Mouse (Mus musculus) testis, postnatal 14 days (tissue): ENCODE results near the gene Gpr62.

Experiments
- DNase-seq: peaks from one replicate; pipeline ENCODE4 v3.0.0; 2021; ENCODE audit warnings: low spot score

Gene Gpr62

DNA sequence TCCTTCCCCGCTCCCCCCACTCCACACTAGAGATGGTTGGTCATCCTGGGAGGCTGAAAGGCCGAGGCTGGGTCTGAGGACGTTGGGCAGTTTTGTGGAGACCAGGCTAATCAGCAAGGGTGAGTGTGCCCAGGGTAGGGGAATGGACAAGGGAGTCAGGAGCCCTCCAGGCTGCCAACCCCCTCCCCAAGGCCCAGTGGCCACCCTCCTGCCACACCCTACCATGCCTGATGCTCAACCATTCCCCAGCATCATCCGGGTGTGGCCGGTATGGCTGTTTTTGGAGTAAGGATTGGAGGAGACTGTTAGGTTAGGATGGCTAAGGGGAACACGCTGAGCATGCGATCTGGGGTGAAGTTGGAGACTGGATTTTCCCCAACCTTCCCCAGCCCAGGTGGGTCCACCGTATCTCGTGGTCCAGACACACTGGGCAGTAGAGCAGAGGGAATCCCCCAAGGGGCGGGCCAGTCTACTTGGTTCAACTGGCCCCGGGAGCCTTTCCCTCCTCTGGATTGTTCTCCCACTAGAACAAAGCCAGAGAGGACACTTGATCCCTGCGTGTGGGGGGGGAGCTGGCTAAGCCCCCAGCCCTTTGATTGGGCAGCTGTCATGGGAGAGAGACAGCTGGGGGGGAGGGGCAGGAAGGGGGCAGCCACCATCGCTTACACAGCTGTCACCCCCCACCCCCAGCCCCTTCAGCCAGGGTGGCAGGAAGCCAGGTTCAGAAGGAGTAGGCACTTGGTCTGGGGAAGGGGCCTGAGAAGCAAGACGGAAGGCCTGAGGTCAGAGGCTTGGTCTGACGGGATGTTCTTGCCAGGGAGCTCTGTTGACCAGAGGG lies 9.2 kb downstream of the Gpr62 start:
- no peak for DNase-seq

DNA sequence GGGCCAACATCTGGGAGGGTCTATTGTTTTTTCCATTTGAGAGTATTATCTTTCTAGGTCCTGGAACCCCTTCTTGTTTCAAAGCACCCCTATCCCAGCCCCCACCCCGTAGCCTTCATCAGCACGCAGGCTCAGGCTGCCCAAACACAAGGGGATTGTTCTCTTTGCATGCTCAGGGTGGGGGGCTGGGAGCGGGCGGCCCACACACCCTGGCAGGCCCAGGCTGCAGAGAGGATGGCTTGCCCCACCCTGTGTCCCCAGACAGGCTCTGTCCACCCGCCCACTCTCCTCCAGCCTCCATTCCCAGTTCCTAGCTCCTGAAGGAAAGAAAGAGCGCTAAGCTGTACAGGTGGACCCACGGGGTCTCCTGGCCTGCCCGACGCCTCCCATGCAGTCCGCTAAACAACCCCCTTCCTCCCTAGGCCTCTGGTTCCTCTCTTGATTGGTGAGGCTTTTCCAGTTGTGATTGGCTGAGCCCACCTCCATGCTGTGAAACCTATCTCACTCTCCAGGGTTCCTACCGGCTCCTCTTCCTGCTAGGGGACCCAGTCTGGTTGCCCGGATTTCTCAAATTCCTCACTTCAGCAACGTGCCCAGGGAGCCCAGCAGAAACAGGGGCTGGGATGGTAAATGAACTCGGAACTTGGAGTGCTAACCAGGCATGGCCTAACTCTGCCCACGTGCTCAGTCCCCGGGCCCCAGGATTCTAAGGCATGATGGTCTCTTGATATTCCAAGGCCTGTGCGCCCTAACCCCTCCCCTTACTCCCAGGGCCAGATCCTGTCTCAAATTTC lies 10.7 kb downstream of the Gpr62 start:
- DNase-seq = no peak

DNA sequence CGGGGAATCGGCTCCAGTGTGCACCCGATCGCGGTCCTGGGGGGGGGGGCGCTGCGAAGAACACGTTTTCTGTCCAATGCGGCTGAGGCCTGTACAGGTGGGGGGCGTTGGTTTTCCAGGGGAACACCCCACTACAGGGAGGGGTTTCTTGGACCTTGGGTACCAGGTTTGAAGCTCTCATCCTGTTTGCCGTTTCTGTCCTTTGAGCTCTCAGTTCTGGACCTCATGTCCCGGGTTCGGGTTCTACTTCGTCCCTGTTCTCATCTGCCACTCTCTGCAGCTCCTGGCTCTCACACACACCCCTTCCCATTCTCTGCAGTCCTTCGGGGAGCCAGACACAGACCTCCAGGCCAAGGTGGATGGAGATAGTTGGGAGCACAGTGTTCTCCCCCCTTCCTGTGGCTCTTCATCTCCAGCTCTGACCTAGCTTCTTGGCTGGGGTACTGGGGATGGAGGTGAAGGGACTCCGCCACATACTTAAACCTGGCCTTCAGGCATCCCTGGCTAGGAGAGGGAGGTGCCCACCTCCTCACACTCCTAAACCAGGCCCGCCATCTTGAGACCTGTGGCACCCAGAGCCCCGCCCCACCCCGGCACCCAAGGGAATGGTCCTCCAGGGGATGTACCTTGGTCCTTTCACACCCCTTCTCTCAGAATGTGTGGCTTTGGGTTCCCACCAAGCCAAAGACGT lies 11.5 kb downstream of the Gpr62 start:
- DNase-seq = no peak

DNA sequence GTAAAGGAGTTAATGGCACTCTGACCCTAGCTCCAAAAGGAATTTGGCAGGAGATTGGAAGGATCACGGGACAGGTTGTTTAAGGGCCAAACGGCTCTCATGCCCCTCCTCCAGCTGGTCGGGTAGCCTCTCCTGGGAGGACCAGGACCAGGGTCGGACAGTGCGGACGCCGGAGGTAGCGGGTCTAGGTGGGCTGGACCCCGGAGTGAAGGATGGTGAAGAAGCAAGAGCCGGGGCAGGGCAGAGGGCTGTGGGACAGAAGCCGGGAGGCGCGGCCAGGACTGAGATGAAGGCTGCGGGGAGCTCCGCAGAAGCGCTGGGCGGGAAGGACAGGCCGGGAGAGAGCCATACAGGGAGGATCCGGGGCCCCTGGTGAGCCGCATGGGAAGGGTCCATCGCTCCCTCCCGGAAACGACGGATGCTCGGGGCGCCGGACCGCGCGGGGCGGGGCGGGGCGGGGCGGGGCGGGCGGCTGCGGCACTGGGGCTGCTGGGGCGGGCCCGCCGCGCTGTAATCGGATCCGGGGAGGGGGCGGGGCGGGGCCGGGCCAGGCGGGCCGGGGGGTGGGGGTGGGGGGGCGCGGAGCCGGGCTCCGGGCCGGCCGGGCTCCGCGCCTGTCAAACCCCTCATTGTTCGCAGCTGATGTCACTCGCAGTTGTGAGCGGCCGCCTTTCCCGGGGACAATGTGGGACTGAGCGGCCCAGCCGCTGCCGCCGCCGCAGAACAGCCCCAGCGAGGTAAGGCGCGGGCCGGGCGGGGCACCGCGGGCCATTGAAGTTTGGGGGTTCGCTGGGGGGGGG lies 12.3 kb downstream of the Gpr62 start, which contains the start of gene Pcbp4:
Pcbp4 (plus strand) TSS at position 21 of the 800 bp plus-strand sequence.
- DNase-seq = peak; percentile 49

DNA sequence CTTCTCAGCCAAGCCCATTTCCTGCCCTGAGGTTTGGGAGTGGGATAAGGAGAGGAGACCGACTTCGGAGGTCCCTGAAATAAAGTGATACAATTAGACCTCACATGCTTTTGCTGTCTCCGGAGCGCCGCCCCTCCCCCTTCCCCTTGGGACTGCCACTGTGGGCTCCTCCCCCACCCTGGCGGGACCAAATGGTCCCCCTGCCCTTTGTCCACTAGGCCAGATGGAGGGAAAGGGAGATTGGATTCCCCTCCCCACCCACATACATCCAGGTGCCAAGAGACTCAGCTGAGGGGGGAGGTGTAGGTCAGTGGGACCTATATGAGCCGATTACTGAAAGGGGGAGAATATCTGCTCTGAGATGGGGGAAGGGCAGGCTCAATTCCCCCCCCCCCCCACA lies 12.9 kb downstream of the Gpr62 start:
- DNase-seq = peak; percentile 52

DNA sequence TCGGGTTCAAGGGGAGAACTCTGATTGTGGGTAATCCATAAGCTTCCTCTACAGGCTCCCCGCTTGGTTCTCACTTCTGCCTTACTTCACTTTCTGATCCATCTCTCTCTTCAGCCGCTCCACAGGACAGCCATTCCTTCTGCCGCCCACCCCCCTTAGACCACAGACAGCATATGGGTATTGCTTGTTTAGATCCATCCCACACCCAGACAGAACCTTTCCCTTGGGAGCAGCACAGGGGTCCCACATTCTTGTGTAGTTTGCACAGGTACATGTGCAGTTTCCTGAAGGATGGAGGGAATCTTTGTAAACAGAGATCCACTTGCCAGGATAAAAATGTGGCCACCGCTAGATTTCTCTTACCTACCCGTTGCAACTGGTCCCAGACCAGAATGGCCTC lies 13.4 kb downstream of the Gpr62 start:
- DNase-seq = no peak

DNA sequence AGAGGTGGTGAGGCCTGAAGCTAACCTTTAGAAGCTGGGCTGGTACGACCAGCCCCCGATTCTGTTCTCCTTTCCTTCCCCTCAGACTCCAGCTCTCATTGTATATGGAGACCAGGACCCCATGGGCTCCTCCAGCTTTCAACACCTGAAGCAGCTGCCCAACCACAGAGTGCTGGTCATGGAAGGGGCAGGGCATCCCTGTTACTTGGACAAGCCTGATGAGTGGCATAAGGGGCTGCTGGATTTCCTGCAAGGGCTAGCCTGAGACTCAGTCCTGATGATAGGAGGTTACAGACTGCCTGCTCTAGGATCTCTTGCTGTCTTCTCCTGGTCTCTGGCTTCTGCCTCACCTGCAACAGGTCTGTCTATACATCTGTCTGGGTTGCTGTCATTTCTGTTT lies 13.8 kb downstream of the Gpr62 start:
- no peak for DNase-seq

DNA sequence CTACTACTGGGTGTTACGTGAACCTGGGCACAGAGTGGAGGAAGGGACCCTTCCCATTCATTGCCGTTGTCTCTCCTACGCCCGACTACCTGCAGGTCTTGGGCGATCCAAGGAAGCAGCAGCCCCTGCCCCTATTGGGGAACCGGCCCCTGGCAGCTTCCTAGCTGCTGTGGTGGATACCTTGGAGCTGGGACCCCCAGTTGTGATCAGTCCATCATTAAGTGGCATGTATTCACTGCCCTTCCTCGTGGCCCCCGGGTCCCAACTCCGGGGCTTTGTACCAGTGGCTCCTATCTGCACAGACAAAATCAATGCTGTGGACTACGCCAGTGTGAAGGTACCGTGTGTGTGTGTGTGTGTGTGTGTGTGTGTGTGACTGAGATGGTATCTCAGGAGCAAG lies 14.4 kb downstream of the Gpr62 start:
- no peak for DNase-seq

DNA sequence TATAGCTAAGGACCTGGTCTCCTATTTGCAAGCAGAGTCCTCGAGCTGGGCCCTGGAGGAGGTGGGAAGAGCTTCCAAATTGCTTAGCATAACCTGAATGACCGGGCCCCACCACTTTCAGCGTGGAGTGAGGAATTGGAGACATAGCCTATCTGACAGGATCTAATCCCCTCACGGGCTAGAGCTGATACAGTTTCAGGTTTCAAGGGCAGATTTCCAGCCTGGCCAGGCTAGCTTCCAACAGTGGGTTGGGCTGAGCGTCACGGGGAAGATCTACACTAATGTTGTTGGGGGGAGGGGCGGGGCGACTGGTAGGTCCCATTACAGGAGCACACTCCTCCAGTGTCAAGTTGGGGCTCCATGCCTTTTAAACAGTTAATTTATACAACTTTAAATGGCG lies 15.1 kb downstream of the Gpr62 start:
- DNase-seq = no peak

DNA sequence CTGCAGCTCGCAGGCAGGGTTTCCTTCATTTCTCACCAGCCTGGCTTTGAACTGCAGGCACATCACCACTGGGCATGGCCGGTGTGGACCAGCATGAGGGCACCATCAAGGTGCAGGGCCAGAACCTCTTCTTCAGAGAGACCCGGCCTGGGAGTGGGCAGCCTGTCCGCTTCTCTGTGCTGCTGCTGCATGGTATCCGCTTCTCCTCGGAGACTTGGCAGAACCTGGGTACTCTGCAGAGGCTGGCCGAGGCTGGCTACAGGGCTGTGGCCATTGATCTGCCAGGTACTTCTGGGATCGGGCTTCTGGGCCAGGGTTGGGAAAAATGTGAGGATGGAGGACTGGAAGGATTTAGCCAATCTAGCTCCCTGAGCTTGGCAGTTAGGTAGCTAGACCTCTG lies 15.8 kb downstream of the Gpr62 start:
- DNase-seq = no peak

DNA sequence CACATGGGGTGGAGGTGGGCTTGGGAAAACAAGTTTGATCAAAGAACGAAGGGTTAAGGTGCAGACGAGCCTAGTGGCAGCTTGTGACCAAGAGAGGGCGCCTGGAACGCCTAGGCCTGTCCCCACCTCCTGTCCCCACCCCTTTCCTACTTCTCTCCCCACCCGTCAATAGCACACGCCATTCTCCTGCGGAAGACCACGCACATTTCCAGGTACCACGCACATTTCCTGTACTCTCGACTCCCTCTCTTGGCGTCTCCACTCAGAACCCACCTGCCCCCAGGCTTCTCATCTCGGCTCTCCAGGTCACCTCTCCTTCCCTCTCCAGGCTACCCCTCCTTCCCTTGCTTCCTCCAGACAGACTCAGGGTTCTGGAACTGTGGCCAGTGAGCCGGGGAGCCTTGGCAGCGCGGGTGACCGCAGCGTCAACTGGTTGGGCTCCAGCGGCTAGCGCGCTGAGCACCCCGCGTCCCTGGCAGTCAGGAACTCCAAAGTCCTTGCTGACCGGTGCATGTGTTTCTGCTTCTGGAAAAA lies 17.2 kb downstream of the Gpr62 start:
- peak; percentile 59 for DNase-seq

DNA sequence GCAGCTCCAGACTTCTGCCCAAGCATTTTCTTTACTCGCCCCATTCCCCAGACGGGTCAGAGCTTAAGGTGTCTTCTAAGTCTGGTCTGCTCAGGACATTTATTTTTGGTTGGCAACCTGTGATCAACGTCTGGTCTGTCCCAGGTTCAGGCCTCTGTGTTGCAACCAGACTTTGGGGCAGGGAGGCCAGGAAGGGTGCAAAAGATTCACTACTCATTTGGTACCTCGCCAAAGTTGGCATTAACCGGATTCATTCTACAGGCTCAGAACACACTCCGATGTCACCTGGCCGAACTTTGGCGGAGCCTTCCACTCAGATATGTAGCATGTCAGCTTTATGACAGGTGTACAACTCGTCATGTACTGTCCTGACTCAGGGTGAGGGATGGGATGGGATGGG lies 17.8 kb downstream of the Gpr62 start:
- no peak for DNase-seq

DNA sequence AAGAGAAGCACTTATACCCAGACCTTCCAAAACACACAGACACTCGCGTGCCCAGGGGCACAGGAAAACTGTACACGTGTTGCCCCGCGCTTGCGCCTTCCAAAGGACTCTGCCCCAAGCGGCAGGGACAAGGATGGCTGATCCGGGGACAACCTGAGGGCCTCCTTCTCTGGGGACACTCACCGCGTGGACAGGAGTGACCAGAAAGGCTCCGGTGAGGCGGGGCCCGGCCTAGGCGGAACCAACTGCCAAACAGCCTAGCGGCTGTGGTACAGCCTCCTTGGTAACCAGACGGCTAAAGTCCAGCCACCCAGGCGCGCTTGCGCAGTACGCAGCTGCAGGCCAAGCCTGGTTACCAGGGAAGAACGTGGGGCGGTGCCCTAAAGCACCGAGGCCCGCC lies 18.4 kb downstream of the Gpr62 start, which contains the start of the genes Abhd14b and Abhd14a:
Abhd14b (plus strand) TSS at position 112 of the 400 bp plus-strand sequence.
Abhd14a (minus strand) TSS at position 331 of the 400 bp plus-strand sequence.
- peak; percentile 88 for DNase-seq

DNA sequence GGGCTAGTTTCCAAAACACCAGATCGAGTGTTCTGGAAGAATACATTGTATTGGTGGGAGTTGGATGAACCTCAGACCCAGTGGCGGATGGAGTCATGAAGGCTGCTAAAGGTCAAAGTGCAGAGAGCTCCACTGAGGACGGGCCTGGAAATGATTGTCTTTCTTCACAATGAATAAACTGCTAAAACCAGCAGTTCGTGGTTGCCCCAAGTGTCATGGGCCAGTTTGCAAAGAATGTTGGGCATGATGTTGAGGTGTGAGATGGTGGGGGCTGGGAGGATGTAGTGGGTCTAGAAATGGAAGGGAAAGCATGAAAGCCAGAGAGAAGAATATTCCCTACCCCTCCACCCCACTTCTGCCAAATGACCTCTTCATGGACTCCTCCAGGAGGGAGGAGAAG lies 20.9 kb downstream of the Gpr62 start:
- no peak for DNase-seq

DNA sequence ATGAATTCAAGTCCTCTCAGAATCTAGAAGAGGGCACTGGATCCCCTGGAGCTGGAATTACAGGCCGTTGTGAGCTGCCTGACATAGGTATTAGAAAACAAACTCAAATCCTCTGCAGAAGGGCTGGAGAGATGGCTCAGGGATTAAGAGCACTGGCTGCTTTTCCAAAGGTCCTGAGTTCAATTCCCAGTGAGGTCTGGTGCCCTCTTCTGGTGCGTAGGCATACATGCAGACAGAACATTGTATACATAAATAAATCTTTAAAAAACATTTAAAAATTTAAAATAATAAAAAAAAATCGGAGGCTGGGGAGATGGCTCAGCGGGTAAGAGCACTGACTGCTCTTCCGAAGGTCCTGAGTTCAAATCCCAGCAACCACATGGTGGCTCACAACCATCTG lies 23.1 kb downstream of the Gpr62 start:
- no peak for DNase-seq

DNA sequence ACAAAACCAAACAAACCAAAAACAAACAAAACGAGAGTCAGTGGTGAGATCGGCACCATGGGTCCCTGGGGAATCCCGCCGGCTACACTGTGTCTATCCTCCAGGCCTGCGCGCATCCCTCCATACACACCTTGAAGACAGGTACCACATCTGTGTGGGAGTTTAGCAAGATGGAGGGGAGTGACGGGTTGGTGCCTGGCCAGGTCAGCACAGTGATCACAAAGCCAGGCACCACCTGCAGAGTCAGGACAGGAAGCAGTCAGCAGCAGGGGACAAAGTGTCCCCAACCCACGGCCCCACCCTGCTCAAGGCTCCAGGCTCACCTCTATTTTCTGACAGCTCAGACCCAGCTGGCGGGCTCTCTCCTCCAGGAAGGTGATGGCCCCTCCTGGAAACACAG lies 29.2 kb downstream of the Gpr62 start:
- DNase-seq = no peak

DNA sequence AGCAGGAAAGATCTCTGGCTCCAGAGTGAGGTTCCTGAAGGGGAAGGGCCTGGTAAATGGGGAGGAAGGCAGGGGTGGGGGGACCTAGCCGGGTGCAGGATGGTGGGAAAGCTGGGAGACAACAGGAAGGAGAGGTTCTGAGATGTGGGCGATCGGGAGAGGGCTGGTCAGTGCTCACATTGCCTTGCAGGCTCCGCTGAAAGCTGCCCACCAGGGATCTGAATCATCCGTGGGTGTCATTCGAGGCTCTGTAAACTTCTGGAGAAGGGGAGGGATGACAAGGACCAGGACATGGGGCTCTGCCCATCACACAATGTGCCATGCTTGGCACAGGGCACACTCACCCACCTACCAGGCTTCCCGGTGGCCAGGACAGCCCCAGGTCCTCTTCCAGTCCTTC lies 32.3 kb downstream of the Gpr62 start:
- DNase-seq = no peak

DNA sequence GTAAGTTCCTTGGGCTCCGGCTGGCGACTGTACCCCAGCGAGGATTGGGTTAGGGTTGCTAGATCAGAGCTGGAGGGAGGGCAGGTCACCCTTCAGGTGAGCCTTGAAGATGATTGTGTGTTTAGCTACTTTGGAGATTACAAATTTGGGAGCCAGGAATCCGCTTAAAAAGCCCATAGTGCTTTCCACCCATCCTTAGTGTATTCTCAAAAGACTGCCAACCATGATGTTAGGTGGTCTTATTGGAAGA lies 35.8 kb downstream of the Gpr62 start:
- DNase-seq = no peak

DNA sequence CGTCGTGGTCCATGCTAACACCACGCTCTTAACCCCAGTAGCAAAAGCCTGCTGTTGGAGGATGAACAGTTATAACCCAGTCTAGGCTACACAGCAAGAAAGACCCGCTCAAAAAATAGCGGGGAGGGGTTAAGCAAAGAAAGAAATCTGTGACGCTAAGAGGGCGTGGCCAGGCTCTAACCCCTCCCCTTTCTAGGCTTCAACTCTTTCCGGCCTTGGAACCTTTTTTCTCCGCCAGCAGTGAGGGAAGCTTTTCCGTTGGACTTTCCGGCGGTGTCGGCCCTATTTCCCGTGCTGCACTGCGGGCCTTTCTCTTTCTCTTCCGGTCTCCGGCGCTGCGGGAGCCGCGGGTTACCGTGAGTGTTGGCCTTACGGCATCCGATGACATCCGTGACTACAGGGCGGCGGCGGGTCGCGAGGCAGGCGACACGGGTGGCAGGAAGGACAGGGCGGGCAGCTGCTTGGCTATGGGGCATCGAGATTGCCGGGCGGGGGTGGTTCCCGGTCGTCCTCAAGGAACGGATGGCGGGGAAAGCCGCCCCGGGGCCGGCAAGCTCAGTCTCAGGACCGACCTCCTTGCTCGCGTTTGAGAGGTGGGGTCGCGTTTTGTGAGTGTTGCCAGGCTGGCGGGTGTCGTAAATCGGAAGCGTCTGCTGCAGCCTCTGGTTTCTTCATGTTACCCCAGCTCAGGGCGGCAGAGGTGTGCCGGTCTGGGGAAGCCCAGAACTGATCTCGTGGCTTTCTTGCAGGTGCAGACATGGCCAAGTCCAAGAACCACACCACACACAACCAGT lies 36.3 kb downstream of the Gpr62 start, which contains the start of gene Rpl29:
Rpl29 (plus strand) TSS at position 234 of the 794 bp plus-strand sequence.
- DNase-seq = peak; percentile 93

DNA sequence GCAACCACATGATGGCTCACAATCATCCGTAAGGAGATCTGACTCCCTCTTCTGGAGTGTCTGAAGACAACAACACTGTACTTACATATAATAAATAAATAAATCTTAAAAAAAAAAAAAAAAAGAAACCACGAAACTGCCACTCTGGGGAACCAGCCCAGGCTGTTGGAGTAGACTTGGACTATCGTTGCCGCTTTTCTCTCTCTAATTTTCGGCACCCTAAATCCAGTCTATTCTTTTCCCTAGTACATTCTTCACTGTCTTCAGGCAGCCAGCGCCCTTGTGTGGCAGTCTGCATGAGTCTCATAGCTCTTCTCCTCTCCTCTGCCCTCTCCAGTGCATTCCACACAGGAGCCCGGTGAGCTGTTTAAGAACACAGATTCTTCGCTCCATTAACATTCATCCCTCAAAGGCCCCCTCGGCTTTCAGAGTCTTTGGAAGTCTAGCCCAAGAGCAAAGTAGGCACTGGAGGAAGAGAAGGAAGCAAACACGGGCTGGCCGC lies 37.0 kb downstream of the Gpr62 start:
- peak; percentile 32 for DNase-seq

DNA sequence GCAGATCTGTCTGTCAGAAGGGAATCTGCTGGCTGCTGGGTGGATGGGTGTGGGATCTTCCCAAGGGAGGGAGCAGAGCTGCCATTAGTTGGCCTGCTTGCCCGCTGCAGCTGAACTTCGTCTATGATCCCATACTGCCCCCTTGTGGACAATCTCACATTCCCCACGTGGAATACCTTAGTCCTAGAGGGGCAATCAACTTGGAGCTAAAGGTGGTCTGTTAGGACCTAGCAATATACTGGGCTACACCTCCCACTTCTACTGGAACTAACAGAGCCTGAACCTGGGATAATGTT lies 43.9 kb downstream of the Gpr62 start:
- DNase-seq = peak; percentile 76
